ENCODE assay signal across 8 mouse cellular contexts in the genomic region with DNA sequence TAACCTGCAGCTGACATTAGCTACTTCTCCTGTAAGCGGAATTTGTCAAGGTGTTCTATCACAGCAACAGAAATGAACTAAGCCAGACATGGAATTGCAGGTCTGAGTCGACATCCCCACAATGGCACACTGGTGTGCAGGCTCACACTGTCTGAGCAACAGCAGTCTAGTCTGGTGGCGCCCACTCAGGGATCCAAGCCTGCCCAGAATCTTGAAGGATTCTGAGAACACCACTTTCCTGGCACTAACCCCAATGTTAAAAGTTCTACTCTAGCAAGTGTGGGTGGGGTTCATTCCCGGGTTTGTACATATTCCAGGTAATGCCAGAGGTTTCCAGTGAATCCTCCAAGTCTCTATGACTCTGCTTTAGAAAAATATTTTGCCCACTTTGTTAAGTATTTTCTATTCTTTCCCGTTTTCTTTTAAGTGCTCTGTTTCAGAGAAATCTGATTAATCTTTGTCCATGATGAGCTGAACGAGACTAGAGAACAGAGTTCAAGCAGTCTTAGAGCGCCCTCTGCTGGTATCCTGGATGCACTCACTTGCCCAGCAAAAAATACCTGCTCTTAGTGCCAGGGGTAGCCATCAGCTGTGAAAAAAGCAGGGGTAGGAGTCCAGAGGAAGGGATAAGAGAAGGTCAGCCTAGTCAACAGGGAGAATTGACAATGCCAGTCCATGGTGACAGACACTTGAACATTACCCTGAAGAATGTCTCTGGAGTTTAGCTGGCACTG. TPM values are rescaled to one million over a fixed set of nuclear protein-coding genes. Genes with fewer than 3 reads are reported as not detected.
DNase-seq lines count a peak whose midpoint lies in the region; ATAC-seq lines count a peak whose summit lies in the region.

No protein-coding gene starts in this region.

- intact Hi-C loops in left cerebral cortex, postnatal 36 days (cut with DNase I): loop anchor here (1.0 to 5.0 kb wide), 2 partner anchors 148 to 243 kb away; a partner anchor contains a TSS

- H3K36me3 ChIP-seq in liver, embryonic 11.5 days (ENCODE audit: control insufficient read depth, insufficient read depth, low read length): no peaks in the 10 kb centered on the region
- H3K36me3 ChIP-seq in forebrain, embryonic 15.5 days: peaks cover 11% of the 10 kb centered on the region
- 0 out of 2 replicates have a peak, but pooled peaks cover 8% of the 10 kb centered on the region for H3K36me3 ChIP-seq in intestine, embryonic 14.5 days (ENCODE audit: control insufficient read depth, insufficient read depth, low read length)

- H3K9me3 ChIP-seq in liver, embryonic 11.5 days (ENCODE audit: control insufficient read depth, low read length): no peaks in the 10 kb centered on the region
- H3K9me3 ChIP-seq in forebrain, embryonic 15.5 days: no peaks in the 10 kb centered on the region
- H3K9me3 ChIP-seq in intestine, embryonic 14.5 days (ENCODE audit: control insufficient read depth, low read length): no peaks in the 10 kb centered on the region

- H3K4me2 ChIP-seq in liver, embryonic 11.5 days: no peak overlapping the region
- H3K4me2 ChIP-seq in forebrain, embryonic 15.5 days (replicated peaks): no peak overlapping the region
- H3K4me2 ChIP-seq in intestine, embryonic 14.5 days (ENCODE audit: low read length): no peak overlapping the region

- no peak overlapping the region for H3K4me3 ChIP-seq in liver, embryonic 11.5 days (ENCODE audit: low read depth, low read length)
- H3K4me3 ChIP-seq in forebrain, embryonic 15.5 days: no peak overlapping the region
- H3K4me3 ChIP-seq in intestine, embryonic 14.5 days (ENCODE audit: low read depth, low read length): no peak overlapping the region

- no peaks in the 10 kb centered on the region for H3K4me1 ChIP-seq in liver, embryonic 11.5 days (replicated peaks; ENCODE audit: control insufficient read depth, insufficient read depth, low read length)
- no peaks in the 10 kb centered on the region for H3K4me1 ChIP-seq in forebrain, embryonic 15.5 days
- H3K4me1 ChIP-seq in intestine, embryonic 14.5 days (replicated peaks; ENCODE audit: control insufficient read depth, insufficient read depth, low read length): no peaks in the 10 kb centered on the region

- WGBS in liver, embryonic 11.5 days: 53% methylated on average over 7 of the region's 7 CpGs
- WGBS in forebrain, embryonic 15.5 days: 54% methylated on average over 7 of the region's 7 CpGs
- 54% methylated on average over 7 of the region's 7 CpGs for WGBS in intestine, embryonic 14.5 days

- DNase-seq in liver: peak; percentile 72
- no peak for DNase-seq in liver, embryonic 11.5 days (ENCODE audit: low spot score)
- DNase-seq in intestine, embryonic 14.5 days (ENCODE audit: low spot score): peak; percentile 83
- peak; percentile 67 to 80 for DNase-seq in left cerebral cortex, postnatal 36 days (ENCODE audit: low spot score in 2 of 2)
- peak; percentile 94 for DNase-seq in naive thymus-derived CD4-positive, alpha-beta T cell, adult 2 months (ENCODE audit: low read depth)
- DNase-seq in spleen, postnatal 36 days (ENCODE audit: low spot score in 2 of 2): peak; percentile 59 to 69

- no peak overlapping the region for H3K9ac ChIP-seq in liver, embryonic 11.5 days (ENCODE audit: low read depth, low read length)
- H3K9ac ChIP-seq in forebrain, embryonic 15.5 days (replicated peaks): no peak overlapping the region
- no peak overlapping the region for H3K9ac ChIP-seq in intestine, embryonic 14.5 days (ENCODE audit: low read length)

- no peak overlapping the region for H3K27ac ChIP-seq in liver, embryonic 11.5 days (ENCODE audit: low read depth, low read length)
- no peak overlapping the region for H3K27ac ChIP-seq in forebrain, embryonic 15.5 days (replicated peaks)
- no peak overlapping the region for H3K27ac ChIP-seq in intestine, embryonic 14.5 days (ENCODE audit: low read depth)

- no peak for ATAC-seq in liver, embryonic 11.5 days (replicated peaks; ENCODE audit: low FRiP score)
- peak; percentile 45; the same call in 1 of the 2 replicates for ATAC-seq in cerebellum, adult (ENCODE audit: insufficient number of reproducible peaks, low FRiP score, low TSS enrichment)
- ATAC-seq in forebrain, embryonic 15.5 days (replicated peaks): peak; percentile 67
- no peak; the same call in 1 of the 2 replicates for ATAC-seq in intestine, embryonic 14.5 days (replicated peaks; ENCODE audit: low FRiP score, low TSS enrichment, low read depth)

- H3K27me3 ChIP-seq in liver, embryonic 11.5 days (replicated peaks; ENCODE audit: control insufficient read depth, insufficient read depth, low read length): no peaks in the 10 kb centered on the region
- no peaks in the 10 kb centered on the region for H3K27me3 ChIP-seq in forebrain, embryonic 15.5 days
- no peaks in the 10 kb centered on the region for H3K27me3 ChIP-seq in intestine, embryonic 14.5 days (replicated peaks; ENCODE audit: control insufficient read depth, insufficient read depth, low read length)

RNA-seq across cellular contexts. Expression of a gene that starts 29.9 kb away (rescaled TPM):
- 24.0 and 24.8 TPM in 2 replicates for polyA plus RNA-seq in liver, embryonic 11.5 days (2014; fragmentation: Nextera tagmentation; extraction: Ambion mirVana)
- 150 and 151 TPM in 2 replicates for polyA plus RNA-seq in forebrain, embryonic 15.5 days (2015; fragmentation: Nextera tagmentation; extraction: Ambion mirVana)
- polyA plus RNA-seq in intestine, embryonic 14.5 days (2014; fragmentation: Nextera tagmentation; extraction: Ambion mirVana): 54.5 and 60.3 TPM in 2 replicates
- total RNA-seq in left cerebral cortex, postnatal 36 days (2021): 10 to 100 TPM; 27.0 to 30.3 TPM

Comparison
In these comparisons a context has a peak if more than half of its experiments do, and no peak if none do; other contexts are left out.
1. ATAC-seq: peak in cerebellum, adult (single experiment) and forebrain, embryonic 15.5 days (single experiment); none in liver, embryonic 11.5 days (single experiment) and intestine, embryonic 14.5 days (single experiment).